11 mouse cellular contexts compared by ENCODE assay signal in the genomic region with DNA sequence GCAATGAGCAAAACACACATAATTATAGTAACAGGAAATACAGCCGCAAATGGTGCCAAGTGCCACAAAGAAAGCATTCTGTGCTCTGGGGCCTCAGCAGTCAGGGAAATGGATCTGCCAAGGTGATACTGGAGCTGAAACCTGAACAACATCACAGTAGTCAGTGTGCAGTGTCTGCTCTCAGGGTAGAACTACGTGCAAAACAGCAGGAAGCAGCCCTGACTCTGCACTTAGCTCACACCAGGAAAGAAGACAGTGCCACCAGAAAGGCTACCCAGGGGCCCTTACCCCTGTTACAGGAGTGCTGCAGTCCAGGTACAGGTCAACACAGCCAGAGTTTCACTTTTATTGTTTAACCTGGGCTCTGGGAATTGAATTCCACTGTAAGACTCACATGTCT. TPM values are rescaled to one million over a fixed set of nuclear protein-coding genes. Genes with fewer than 3 reads are reported as not detected.
DNase-seq lines count a peak whose midpoint lies in the region; ATAC-seq and TF ChIP-seq lines count a peak whose summit lies in the region.
"Had no signal": no experiment of that assay in that cellular context is flagged by ENCODE, and none has a peak within 500 bp of the region (broad histone marks: within the 10 kb centered on the region; RNA-seq: fewer than 3 reads in every experiment).

No protein-coding gene starts in this region.

- no peaks in the 10 kb centered on the region for H3K36me3 ChIP-seq in liver, embryonic 11.5 days (ENCODE audit: control insufficient read depth, insufficient read depth, low read length)
- H3K36me3 ChIP-seq in liver, embryonic 12.5 days = no peaks in the 10 kb centered on the region
- H3K36me3 ChIP-seq: forebrain, embryonic 10.5 days; limb, embryonic 13.5 days had no signal

- no peak overlapping the region for H3K4me3 ChIP-seq in liver, embryonic 11.5 days (ENCODE audit: low read depth, low read length)
- no peak overlapping the region for H3K4me3 ChIP-seq in liver, embryonic 12.5 days
- H3K4me3 ChIP-seq in bone marrow, adult 2 months (replicated peaks; ENCODE audit: control insufficient read depth, low read depth, low read length) = no peak overlapping the region
- H3K4me3 ChIP-seq: forebrain, embryonic 10.5 days; layer of hippocampus, adult 2 months; limb, embryonic 13.5 days had no signal

- H3K4me2 ChIP-seq in liver, embryonic 11.5 days = no peak overlapping the region
- H3K4me2 ChIP-seq in liver, embryonic 12.5 days = no peak overlapping the region

- no peak for DNase-seq in liver, embryonic 11.5 days (ENCODE audit: low spot score)
- DNase-seq in kidney, postnatal 10 days = peak; percentile 9
- DNase-seq in thymus, postnatal 25 days = peak; percentile 48
- DNase-seq in heart, postnatal 10 days = no peak
- no peak for DNase-seq in left cerebral cortex, postnatal 14 days (ENCODE audit: low spot score in 2 of 2)
- DNase-seq: adrenal gland, adult 8-10 months had no signal

- no peaks in the 10 kb centered on the region for H3K9me3 ChIP-seq in liver, embryonic 11.5 days (ENCODE audit: control insufficient read depth, low read length)
- H3K9me3 ChIP-seq in liver, embryonic 12.5 days (replicated peaks) = no peaks in the 10 kb centered on the region
- H3K9me3 ChIP-seq: forebrain, embryonic 10.5 days; limb, embryonic 13.5 days had no signal

- intact Hi-C loops in heart, postnatal 10 days (cut with DNase I) = no loop called here
- intact Hi-C loops in left cerebral cortex, postnatal 14 days (cut with DNase I) = no loop called here

- H3K4me1 ChIP-seq in liver, embryonic 11.5 days (replicated peaks; ENCODE audit: control insufficient read depth, insufficient read depth, low read length) = no peaks in the 10 kb centered on the region
- peaks cover 10% of the 10 kb centered on the region; the same call in 1 of the 2 replicates for H3K4me1 ChIP-seq in liver, embryonic 12.5 days
- H3K4me1 ChIP-seq in bone marrow, adult 2 months (ENCODE audit: control insufficient read depth, insufficient read depth, low read length) = peaks cover 3% of the 10 kb centered on the region

- H3K27me3 ChIP-seq in liver, embryonic 11.5 days (replicated peaks; ENCODE audit: control insufficient read depth, insufficient read depth, low read length) = no peaks in the 10 kb centered on the region
- H3K27me3 ChIP-seq in liver, embryonic 12.5 days (replicated peaks) = no peaks in the 10 kb centered on the region
- H3K27me3 ChIP-seq: limb, embryonic 13.5 days had no signal

- no peak for TF ChIP-seq CTCF in bone marrow, adult 2 months (IDR thresholded peaks at IDR 0.05; ENCODE audit: control insufficient read depth, insufficient read depth, low read length)

- TF ChIP-seq POLR2A in bone marrow, adult 2 months (IDR thresholded peaks at IDR 0.05; ENCODE audit: borderline replicate concordance, control insufficient read depth, low read depth, low read length) = no peak

- WGBS in liver, embryonic 11.5 days = 44% methylated on average over 2 of the region's 2 CpGs
- WGBS in liver, embryonic 12.5 days (ENCODE audit: insufficient replicate concordance) = 42% methylated on average over 2 of the region's 2 CpGs
- WGBS in bone marrow, adult 2 months = 21% methylated on average over 2 of the region's 2 CpGs

- no peak overlapping the region for H3K27ac ChIP-seq in liver, embryonic 11.5 days (ENCODE audit: low read depth, low read length)
- H3K27ac ChIP-seq in liver, embryonic 12.5 days = no peak overlapping the region
- H3K27ac ChIP-seq in bone marrow, adult 2 months (ENCODE audit: control insufficient read depth, insufficient read depth, low read depth, low read length, poor library complexity) = peak overlapping the region; percentile 10; the same call in 1 of the 2 replicates
- H3K27ac ChIP-seq: forebrain, embryonic 10.5 days; layer of hippocampus, adult 2 months; limb, embryonic 13.5 days had no signal

- 0 out of 2 replicates have a peak, but pooled peaks have one; percentile 45 for ATAC-seq in liver, embryonic 11.5 days (replicated peaks; ENCODE audit: low FRiP score)
- no peak for ATAC-seq in liver, embryonic 12.5 days

- no peak overlapping the region for H3K9ac ChIP-seq in liver, embryonic 11.5 days (ENCODE audit: low read depth, low read length)
- no peak overlapping the region for H3K9ac ChIP-seq in liver, embryonic 12.5 days
- H3K9ac ChIP-seq: limb, embryonic 13.5 days had no signal

RNA-seq across cellular contexts. Expression of a gene that starts 54.0 kb away (rescaled TPM):
- polyA plus RNA-seq in liver, embryonic 11.5 days (2014; fragmentation: Nextera tagmentation; extraction: Ambion mirVana) = 19.6 and 21.2 TPM in 2 replicates
- 12.0 and 12.2 TPM in 2 replicates for polyA plus RNA-seq in liver, embryonic 12.5 days (2016; fragmentation: Nextera tagmentation; extraction: Ambion mirVana)
- polyA plus RNA-seq in bone marrow, adult 2 months (2011; ENCODE audit: insufficient read depth, insufficient read length, low replicate concordance, missing spikeins) = 10.8 and 32.5 TPM in 2 replicates
- total RNA-seq in heart, postnatal 10 days (2021) = 10 to 100 TPM; 69.2 to 71.8 TPM
- 100 to 1,000 TPM; 117 to 125 TPM for total RNA-seq in left cerebral cortex, postnatal 14 days (2021)

Comparison
In these comparisons a context has a peak if more than half of its experiments do, and no peak if none do; other contexts are left out.
1. DNase-seq: peak in kidney, postnatal 10 days (single experiment) and thymus, postnatal 25 days (single experiment); none in liver, embryonic 11.5 days (single experiment), heart, postnatal 10 days (0 of 2) and left cerebral cortex, postnatal 14 days (0 of 2).